Mouse (Mus musculus): Measurements from ENCODE around the gene Cyp39a1.

- TF ChIP-seq CHD2 (IDR thresholded peaks at IDR 0.05; ENCODE audit: low read depth, low read length), result no peak
- TF ChIP-seq ZC3H11A (IDR thresholded peaks at IDR 0.05; ENCODE audit: borderline replicate concordance, low read depth, low read length), result no peak
- TF ChIP-seq HCFC1 (IDR thresholded peaks at IDR 0.05; ENCODE audit: borderline replicate concordance, insufficient read depth, low read length), result no peak
- TF ChIP-seq ZNF384 (IDR thresholded peaks at IDR 0.05; ENCODE audit: low read depth, low read length), result no peak
Observed at GRCm38 (mm10) chr17:43640825-43641224, 26.4 kb upstream of the Cyp39a1 start.
